Mouse (Mus musculus): ENCODE data around the gene Cwc22. TPM values are rescaled to one million over a fixed set of nuclear protein-coding genes. Genes with fewer than 3 reads are reported as not detected.

Cwc22 gene
- polyA plus RNA-seq, 1 experiment from 2014 or later: 19.7 TPM

DNA sequence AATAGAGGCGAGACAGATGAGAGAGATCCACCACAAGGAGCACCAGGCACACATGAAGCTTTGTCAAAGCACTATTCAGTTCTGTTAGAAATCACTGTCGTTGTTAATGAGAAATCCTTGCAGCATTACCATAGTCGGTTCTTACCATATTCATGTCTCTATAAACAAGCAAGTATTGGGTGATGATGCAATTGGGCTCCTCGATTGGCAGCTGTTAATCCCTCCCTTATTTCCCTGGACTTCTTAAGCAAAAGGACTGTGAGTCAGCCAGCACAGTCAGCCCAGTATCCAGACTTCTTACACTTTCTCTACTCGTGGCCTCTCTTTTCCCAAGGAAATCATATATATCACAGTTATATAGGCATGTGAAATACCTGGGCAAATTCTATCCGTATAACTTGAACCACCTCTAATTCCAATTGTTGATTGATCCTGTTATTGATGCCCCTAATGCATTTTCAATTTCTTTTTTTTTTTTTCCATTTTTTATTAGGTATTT, 5.3 kb upstream of the Cwc22 start:
- ATAC-seq (replicated peaks; ENCODE audit: low FRiP score, low read depth): no peak
- Histone ChIP-seq H3K4me1 (replicated peaks; ENCODE audit: insufficient read depth, low read length) (no peaks in the 10 kb centered on the region), H3K9me3 (replicated peaks; ENCODE audit: low read length) (no peaks in the 10 kb centered on the region), H3K27me3 (ENCODE audit: insufficient read depth, low read length) (no peaks in the 10 kb centered on the region), H3K27ac (no peak overlapping the region), H3K4me2 (ENCODE audit: low read length) (no peak overlapping the region), H3K9ac (ENCODE audit: low read depth, low read length) (no peak overlapping the region), H3K4me3 (replicated peaks; ENCODE audit: low read depth, low read length) (no peak overlapping the region), H3K36me3 (ENCODE audit: insufficient read depth, low read length) (no peaks in the 10 kb centered on the region)
- TF ChIP-seq CTCF (IDR thresholded peaks at IDR 0.05; ENCODE audit: low read depth): no peak
- no peak for DNase-seq (ENCODE audit: low spot score)
- WGBS: 91% methylated on average over 6 of the region's 6 CpGs

DNA sequence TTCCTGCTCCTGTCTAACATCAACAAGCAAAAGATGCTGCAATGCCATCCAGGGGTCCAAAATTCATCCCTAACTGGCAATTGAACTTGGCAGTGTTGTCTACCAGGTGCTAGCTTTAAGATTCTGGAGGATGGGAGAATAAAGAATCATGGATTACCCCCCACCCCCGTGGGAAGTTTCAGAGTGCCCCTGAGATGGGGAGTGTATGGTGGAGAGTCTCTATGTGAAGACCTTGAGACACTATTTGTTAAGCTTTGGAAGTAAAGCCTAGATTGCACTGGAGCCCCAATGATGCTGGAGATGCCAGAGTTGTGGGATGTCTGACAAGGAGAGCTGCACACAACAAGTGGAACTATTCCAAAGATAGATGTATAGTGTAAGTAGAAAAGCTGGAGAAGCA, 3.9 kb upstream of the Cwc22 start:
- Histone ChIP-seq H3K27me3 (ENCODE audit: insufficient read depth, low read length) (no peaks in the 10 kb centered on the region), H3K4me1 (replicated peaks; ENCODE audit: insufficient read depth, low read length) (no peaks in the 10 kb centered on the region), H3K36me3 (ENCODE audit: insufficient read depth, low read length) (no peaks in the 10 kb centered on the region), H3K27ac (no peak overlapping the region), H3K9ac (ENCODE audit: low read depth, low read length) (no peak overlapping the region), H3K4me3 (replicated peaks; ENCODE audit: low read depth, low read length) (no peak overlapping the region), H3K9me3 (replicated peaks; ENCODE audit: low read length) (no peaks in the 10 kb centered on the region), H3K4me2 (ENCODE audit: low read length) (no peak overlapping the region)
- ATAC-seq (replicated peaks; ENCODE audit: low FRiP score, low read depth) (no peak), DNase-seq (ENCODE audit: low spot score) (no peak)
- 60% methylated on average over 1 of the region's 1 CpGs for WGBS
- TF ChIP-seq CTCF (IDR thresholded peaks at IDR 0.05; ENCODE audit: low read depth): no peak

GRCm38 (mm10) chr2:77949521-77949920, 3.3 kb upstream of the Cwc22 start:
- no peaks in the 10 kb centered on the region for H3K9me3 ChIP-seq (replicated peaks; ENCODE audit: low read length)
- no peak overlapping the region for H3K4me2 ChIP-seq (ENCODE audit: low read length)
- no peaks in the 10 kb centered on the region for H3K27me3 ChIP-seq (ENCODE audit: insufficient read depth, low read length)
- ATAC-seq (replicated peaks; ENCODE audit: low FRiP score, low read depth): no peak
- no peak for TF ChIP-seq CTCF (IDR thresholded peaks at IDR 0.05; ENCODE audit: low read depth)
- H3K27ac ChIP-seq: no peak overlapping the region
- no peak overlapping the region for H3K4me3 ChIP-seq (replicated peaks; ENCODE audit: low read depth, low read length)
- H3K9ac ChIP-seq (ENCODE audit: low read depth, low read length): no peak overlapping the region
- DNase-seq (ENCODE audit: low spot score): no peak
- WGBS: 100% methylated on average over 1 of the region's 1 CpGs
- H3K36me3 ChIP-seq (ENCODE audit: insufficient read depth, low read length): no peaks in the 10 kb centered on the region
- H3K4me1 ChIP-seq (replicated peaks; ENCODE audit: insufficient read depth, low read length): 0 out of 2 replicates have a peak, but pooled peaks cover 4% of the 10 kb centered on the region

GRCm38 (mm10) chr2:77948921-77949320, 2.7 kb upstream of the Cwc22 start:
- no peak for DNase-seq (ENCODE audit: low spot score)
- 0 out of 2 replicates have a peak, but pooled peaks cover 4% of the 10 kb centered on the region for H3K4me1 ChIP-seq (replicated peaks; ENCODE audit: insufficient read depth, low read length)
- no peak for TF ChIP-seq CTCF (IDR thresholded peaks at IDR 0.05; ENCODE audit: low read depth)
- H3K27me3 ChIP-seq (ENCODE audit: insufficient read depth, low read length): no peaks in the 10 kb centered on the region
- H3K9ac ChIP-seq (ENCODE audit: low read depth, low read length): no peak overlapping the region
- WGBS: 89% methylated on average over 2 of the region's 2 CpGs
- H3K9me3 ChIP-seq (replicated peaks; ENCODE audit: low read length): no peaks in the 10 kb centered on the region
- no peak for ATAC-seq (replicated peaks; ENCODE audit: low FRiP score, low read depth)
- H3K4me2 ChIP-seq (ENCODE audit: low read length): no peak overlapping the region
- no peak overlapping the region for H3K27ac ChIP-seq
- H3K4me3 ChIP-seq (replicated peaks; ENCODE audit: low read depth, low read length): no peak overlapping the region
- no peaks in the 10 kb centered on the region for H3K36me3 ChIP-seq (ENCODE audit: insufficient read depth, low read length)

GRCm38 (mm10) chr2:77948126-77948525, 2.0 kb upstream of the Cwc22 start:
- Histone ChIP-seq H3K27ac (no peak overlapping the region), H3K9me3 (replicated peaks; ENCODE audit: low read length) (no peaks in the 10 kb centered on the region), H3K4me1 (replicated peaks; ENCODE audit: insufficient read depth, low read length) (0 out of 2 replicates have a peak, but pooled peaks cover 4% of the 10 kb centered on the region), H3K4me2 (ENCODE audit: low read length) (no peak overlapping the region), H3K27me3 (ENCODE audit: insufficient read depth, low read length) (no peaks in the 10 kb centered on the region), H3K9ac (ENCODE audit: low read depth, low read length) (no peak overlapping the region), H3K4me3 (replicated peaks; ENCODE audit: low read depth, low read length) (no peak overlapping the region), H3K36me3 (ENCODE audit: insufficient read depth, low read length) (no peaks in the 10 kb centered on the region)
- WGBS: 77% methylated on average over 1 of the region's 1 CpGs
- TF ChIP-seq CTCF (IDR thresholded peaks at IDR 0.05; ENCODE audit: low read depth): no peak
- no peak for DNase-seq (ENCODE audit: low spot score)
- no peak for ATAC-seq (replicated peaks; ENCODE audit: low FRiP score, low read depth)

- ATAC-seq (replicated peaks; ENCODE audit: low FRiP score, low read depth): no peak
- no peaks in the 10 kb centered on the region for H3K9me3 ChIP-seq (replicated peaks; ENCODE audit: low read length)
- 0 out of 2 replicates have a peak, but pooled peaks cover 4% of the 10 kb centered on the region for H3K4me1 ChIP-seq (replicated peaks; ENCODE audit: insufficient read depth, low read length)
- H3K27me3 ChIP-seq (ENCODE audit: insufficient read depth, low read length): no peaks in the 10 kb centered on the region
- H3K4me2 ChIP-seq (ENCODE audit: low read length): no peak overlapping the region
- H3K27ac ChIP-seq: no peak overlapping the region
- no peak overlapping the region for H3K4me3 ChIP-seq (replicated peaks; ENCODE audit: low read depth, low read length)
- 74% methylated on average over 3 of the region's 3 CpGs for WGBS
- H3K36me3 ChIP-seq (ENCODE audit: insufficient read depth, low read length): no peaks in the 10 kb centered on the region
- no peak for DNase-seq (ENCODE audit: low spot score)
- no peak for TF ChIP-seq CTCF (IDR thresholded peaks at IDR 0.05; ENCODE audit: low read depth)
- no peak overlapping the region for H3K9ac ChIP-seq (ENCODE audit: low read depth, low read length)
These were observed 1.1 kb upstream of the Cwc22 start for GRCm38 (mm10) chr2:77947161-77947870.
